Mouse (Mus musculus): ENCODE data around the gene Fam110a.

DNA sequence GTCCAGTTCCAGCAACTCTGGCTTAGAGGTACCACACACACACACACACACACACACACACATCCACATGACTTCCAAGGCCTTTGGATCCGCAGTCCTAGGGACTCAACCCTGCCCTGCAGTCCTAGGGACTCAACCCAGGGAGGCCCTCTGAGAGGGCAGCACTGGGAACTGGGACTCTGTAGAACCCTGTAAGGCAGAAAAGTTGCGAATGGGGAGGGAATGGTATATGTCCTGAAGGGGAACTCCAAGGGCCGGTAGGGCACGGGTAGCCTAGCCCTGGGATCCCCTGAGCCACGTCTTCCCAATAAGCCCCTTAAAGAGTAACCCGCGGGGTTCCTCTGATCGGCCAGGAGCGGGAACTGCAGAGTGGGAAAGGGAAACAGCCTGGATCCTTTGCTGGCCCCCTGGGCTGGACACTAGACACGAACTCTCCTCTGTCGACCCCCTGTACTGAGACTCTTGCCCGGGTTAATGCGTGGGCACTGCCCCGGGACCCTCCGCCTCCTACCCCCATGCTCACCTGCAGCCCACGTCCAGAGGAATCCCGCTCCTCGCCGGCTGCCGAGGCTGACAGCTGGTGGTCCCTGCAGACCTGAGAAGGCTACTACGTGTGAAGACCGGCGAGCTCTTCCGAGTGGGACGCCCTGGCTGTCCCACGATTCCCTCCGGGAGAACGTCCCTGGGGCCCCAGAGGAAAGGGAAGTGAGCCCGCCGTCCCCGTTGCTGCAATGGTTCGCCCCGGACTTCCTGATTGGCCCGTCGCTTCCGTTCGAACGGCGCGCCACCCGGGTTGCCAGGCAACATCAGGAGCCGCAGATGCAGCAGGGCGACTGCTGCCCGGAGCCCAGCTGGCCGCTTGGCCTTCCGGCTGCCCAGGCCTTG is at the start of gene Fam110a:
- TF ChIP-seq EP300 (IDR thresholded peaks at IDR 0.05; ENCODE audit: low read depth) (no peak), CTCF (IDR thresholded peaks at IDR 0.05; ENCODE audit: low read depth) (no peak)

Measured in heart, postnatal 0 days (tissue).